Mouse (Mus musculus) intestine, embryonic 14.5 days (tissue): ENCODE measurements around the gene Cops6. TPM values are rescaled to one million over a fixed set of nuclear protein-coding genes. Genes with fewer than 3 reads are reported as not detected.

ENCODE experiments used
- ATAC-seq: fragments of 200-750 bp; cut with Nextera tagmentation; replicated peaks from 2 replicates; pipeline ENCODE4 v1.8.0; 2017; ENCODE audit warnings: low read depth, moderate number of reproducible peaks, moderate TSS enrichment, moderate library complexity; ENCODE audit not compliant: low FRiP score, low TSS enrichment
- DNase-seq: peaks from one replicate; pipeline ENCODE4 v3.0.0-alpha.2; 2018; ENCODE audit warnings: low spot score
- H3K27ac ChIP-seq: fragments of 300-500 bp; sonication (generic); 2 replicates; pipeline ENCODE4 v1.5.1; 2014; ENCODE audit warnings: low read depth, mild to moderate bottlenecking, control low read depth
- H3K27me3 ChIP-seq: fragments of 300-500 bp; sonication (generic); replicated peaks from 2 replicates; pipeline ENCODE4 v1.6.1; 2014; ENCODE audit warnings: low read length, control low read depth; ENCODE audit not compliant: control insufficient read depth, insufficient read depth
- H3K36me3 ChIP-seq: fragments of 300-500 bp; sonication (generic); 2 replicates; pipeline ENCODE4 v1.6.1; 2014; ENCODE audit warnings: low read length, control low read depth; ENCODE audit not compliant: control insufficient read depth, insufficient read depth
- H3K4me1 ChIP-seq: fragments of 300-500 bp; sonication (generic); replicated peaks from 2 replicates; pipeline ENCODE4 v1.6.1; 2014; ENCODE audit warnings: low read length, control low read depth, mixed read lengths; ENCODE audit not compliant: control insufficient read depth, insufficient read depth
- H3K4me2 ChIP-seq: fragments of 300-500 bp; sonication (generic); 2 replicates; pipeline ENCODE4 v1.6.1; 2014; ENCODE audit warnings: low read length
- H3K4me3 ChIP-seq: fragments of 300-500 bp; sonication (generic); 2 replicates; pipeline ENCODE4 v1.5.1; 2014; ENCODE audit warnings: low read depth, low read length, control low read depth, mixed read lengths
- H3K9ac ChIP-seq: fragments of 300-500 bp; sonication (generic); 2 replicates; pipeline ENCODE4 v1.6.1; 2014; ENCODE audit warnings: mild to moderate bottlenecking, low read length
- H3K9me3 ChIP-seq: fragments of 300-500 bp; sonication (generic); 2 replicates; pipeline ENCODE4 v1.6.1; 2016; ENCODE audit warnings: low read length, control low read depth; ENCODE audit not compliant: control insufficient read depth
- WGBS: fragments of 180-500 bp; shearing (Covaris S2); extraction: QIAGEN DNeasy Blood & Tissue Kit; methylation state at CpG from one replicate; pipeline ENCODE4 v1.1.7; 2014; 5-methylcytosine and 5-hydroxymethylcytosine counted together
- microRNA counts: library from miRNA; unstranded; fragments of <30 nt; microRNA quantifications from one replicate; lab custom pipeline; 2016
- microRNA-seq: library from miRNA; unstranded; fragments of <30 nt; microRNA quantifications from one replicate; pipeline ENCODE4, GENCODE M21; 2016
- polyA plus RNA-seq: library from polyadenylated mRNA; unstranded; fragments of >200 nt; fragmentation: Nextera tagmentation; extraction: Ambion mirVana; gene quantifications from 2 replicates; pipeline ENCODE4 v1.2.1, GENCODE M21; 2014

The Cops6 gene
- polyA plus RNA-seq, 1 experiment from 2014 or later, result 250 TPM

GRCm38 (mm10) chr5:138199576-138199975 is 38.7 kb downstream of the Cops6 start:
- 15% methylated on average over 1 of the region's 1 CpGs for WGBS
- ATAC-seq, result no peak
- no peak overlapping the region for H3K4me2 ChIP-seq
- no peak overlapping the region for H3K9ac ChIP-seq
- H3K27ac ChIP-seq, result no peak overlapping the region
- H3K4me1 ChIP-seq, result no peaks in the 10 kb centered on the region
- no peak overlapping the region for H3K4me3 ChIP-seq
- H3K9me3 ChIP-seq, result no peaks in the 10 kb centered on the region
- no peaks in the 10 kb centered on the region for H3K27me3 ChIP-seq
- no peak for DNase-seq
- no peaks in the 10 kb centered on the region for H3K36me3 ChIP-seq

- ATAC-seq (no peak), DNase-seq (no peak)
- Histone ChIP-seq H3K27me3 (no peaks in the 10 kb centered on the region), H3K9ac (no peak overlapping the region), H3K4me3 (no peak overlapping the region), H3K4me2 (no peak overlapping the region), H3K4me1 (no peaks in the 10 kb centered on the region), H3K9me3 (no peaks in the 10 kb centered on the region), H3K36me3 (no peaks in the 10 kb centered on the region), H3K27ac (no peak overlapping the region)
- 80% methylated on average over 3 of the region's 3 CpGs for WGBS
Measured at GRCm38 (mm10) chr5:138202086-138202485, 41.2 kb downstream of the Cops6 start.

- H3K36me3 ChIP-seq, result no peaks in the 10 kb centered on the region
- H3K4me3 ChIP-seq, result no peak overlapping the region
- no peak overlapping the region for H3K27ac ChIP-seq
- no peaks in the 10 kb centered on the region for H3K9me3 ChIP-seq
- H3K4me1 ChIP-seq, result no peaks in the 10 kb centered on the region
- 58% methylated on average over 1 of the region's 1 CpGs for WGBS
- H3K4me2 ChIP-seq, result no peak overlapping the region
- H3K9ac ChIP-seq, result no peak overlapping the region
- DNase-seq (no peak), ATAC-seq (no peak)
- H3K27me3 ChIP-seq, result no peaks in the 10 kb centered on the region
Measured at GRCm38 (mm10) chr5:138207253-138207652, 46.4 kb downstream of the Cops6 start.

- H3K9ac ChIP-seq, result no peak overlapping the region
- 78% methylated on average over 4 of the region's 4 CpGs for WGBS
- H3K36me3 ChIP-seq, result no peaks in the 10 kb centered on the region
Measured at GRCm38 (mm10) chr5:138207873-138208272, 47.0 kb downstream of the Cops6 start.

More at GRCm38 (mm10) chr5:138207873-138208272, 47.0 kb downstream of the Cops6 start:
- no peak for ATAC-seq
- DNase-seq, result no peak
- no peaks in the 10 kb centered on the region for H3K27me3 ChIP-seq
- no peak overlapping the region for H3K27ac ChIP-seq
- no peak overlapping the region for H3K4me3 ChIP-seq
- no peaks in the 10 kb centered on the region for H3K9me3 ChIP-seq
- no peaks in the 10 kb centered on the region for H3K4me1 ChIP-seq
- H3K4me2 ChIP-seq, result no peak overlapping the region

MicroRNAs within 50 kb of the gene (microRNA counts, 519-probe panel; counts per million panel counts)
- microRNA mmu-miR-106b (lab: Ali Mortazavi, UCI) (4,918 counts per million, percentile 84 among the panel's probes with 10 or more counts), microRNA mmu-miR-25 (lab: Ali Mortazavi, UCI) (5,943 counts per million, percentile 95 among the panel's probes with 10 or more counts), microRNA mmu-miR-93 (lab: Ali Mortazavi, UCI) (4,720 counts per million, percentile 78 among the panel's probes with 10 or more counts)

Small RNA genes within 50 kb of the gene (microRNA-seq; reads per million reads assigned to microRNA genes)
- 9,587 reads per million, percentile 95 among the genes with 10 or more reads in this experiment for gene Mir106b
- 1,272 reads per million, percentile 80 among the genes with 10 or more reads in this experiment for gene Mir25
- 11,030 reads per million, percentile 95 among the genes with 10 or more reads in this experiment for gene Mir93

Other genes starting within 250 kb of the Cops6 start
- gene Cyp3a13, start 239.5 kb upstream of the Cops6 start, polyA plus RNA-seq, result 13.2 and 13.6 TPM in 2 replicates
- 0.19 and 0.38 TPM in 2 replicates for gene Gjc3, start 198.0 kb upstream of the Cops6 start, polyA plus RNA-seq
- not detected in 2 replicates for gene Azgp1, start 179.6 kb upstream of the Cops6 start, polyA plus RNA-seq
- not detected in 2 replicates for gene Smok3a, start 139.8 kb upstream of the Cops6 start, polyA plus RNA-seq
- gene Smok3b, start 139.6 kb upstream of the Cops6 start, polyA plus RNA-seq, result not detected in 2 replicates
- not detected in 2 replicates for gene Smok3c, start 107.9 kb upstream of the Cops6 start, polyA plus RNA-seq
- 24.5 and 26.3 TPM in 2 replicates for gene Zkscan1, start 76.0 kb upstream of the Cops6 start, polyA plus RNA-seq
- 53.6 and 66.2 TPM in 2 replicates for gene Zscan21, start 44.2 kb upstream of the Cops6 start, polyA plus RNA-seq
- 14.5 and 15.1 TPM in 2 replicates for gene Zfp113, start 5.3 kb upstream of the Cops6 start, polyA plus RNA-seq
- 19.1 and 21.7 TPM in 2 replicates for gene Ap4m1, start 10.9 kb downstream of the Cops6 start, polyA plus RNA-seq
- 182 and 207 TPM in 2 replicates for gene Mcm7, start 11.4 kb downstream of the Cops6 start, polyA plus RNA-seq
- gene Taf6, start 26.4 kb downstream of the Cops6 start, polyA plus RNA-seq, result 82.6 and 90.3 TPM in 2 replicates
- 44.4 and 49.0 TPM in 2 replicates for gene Cnpy4, start 26.4 kb downstream of the Cops6 start, polyA plus RNA-seq
- 8.4 and 9.7 TPM in 2 replicates for gene Mblac1, start 33.2 kb downstream of the Cops6 start, polyA plus RNA-seq
- gene Nxpe5, start 64.8 kb downstream of the Cops6 start, polyA plus RNA-seq, result 0.04 TPM in 1 of 2 replicates, not detected in the other
- 68.5 and 71.4 TPM in 2 replicates for gene Lamtor4, start 94.4 kb downstream of the Cops6 start, polyA plus RNA-seq
- gene BC037034, start 103.0 kb downstream of the Cops6 start, polyA plus RNA-seq, result 4.4 and 7.5 TPM in 2 replicates
- gene Gal3st4, start 111.8 kb downstream of the Cops6 start, polyA plus RNA-seq, result 1.5 and 1.8 TPM in 2 replicates
- gene Gm43720, start 118.9 kb downstream of the Cops6 start, polyA plus RNA-seq, result 0.12 and 0.17 TPM in 2 replicates
- gene Gpc2, start 118.9 kb downstream of the Cops6 start, polyA plus RNA-seq, result 3.4 and 4.9 TPM in 2 replicates
- 3.0 and 4.6 TPM in 2 replicates for gene Stag3, start 119.2 kb downstream of the Cops6 start, polyA plus RNA-seq
- gene Pvrig, start 180.9 kb downstream of the Cops6 start, polyA plus RNA-seq, result 0.16 and 0.55 TPM in 2 replicates